Mouse (Mus musculus): ENCODE results near the gene Atp5g2. TPM values are rescaled to one million over a fixed set of nuclear protein-coding genes. Genes with fewer than 3 reads are reported as not detected.
A peak's percentile ranks its signal among the peaks of the same experiment; 100 is the strongest.

The Atp5g2 gene
- polyA plus RNA-seq, 1 experiment from 2014 or later, result 64.9 TPM

- Histone ChIP-seq H3K27me3 (ENCODE audit: control insufficient read depth, insufficient read depth, low read length) (peaks cover 8% of the 10 kb centered on the region), H3K9me3 (ENCODE audit: control insufficient read depth, low read length) (no peaks in the 10 kb centered on the region), H3K36me3 (ENCODE audit: control insufficient read depth, insufficient read depth, low read length) (no peaks in the 10 kb centered on the region), H3K4me2 (ENCODE audit: low read depth) (no peak overlapping the region), H3K27ac (ENCODE audit: low read depth, low read length) (no peak overlapping the region), H3K4me1 (ENCODE audit: control insufficient read depth, insufficient read depth, low read length) (peaks cover 5% of the 10 kb centered on the region; the same call in 1 of the 2 replicates), H3K4me3 (ENCODE audit: low read depth, low read length) (no peak overlapping the region), H3K9ac (ENCODE audit: low read length) (no peak overlapping the region)
- 83% methylated on average over 3 of the region's 3 CpGs for WGBS
- ATAC-seq (ENCODE audit: insufficient read depth, low FRiP score, low TSS enrichment), result no peak
- DNase-seq (ENCODE audit: low spot score), result no peak
Observed at GRCm38 (mm10) chr15:102702972-102703371, 30.8 kb upstream of the Atp5g2 start.

GRCm38 (mm10) chr15:102698193-102698592 lies 26.0 kb upstream of the Atp5g2 start:
- Histone ChIP-seq H3K9me3 (ENCODE audit: control insufficient read depth, low read length) (no peaks in the 10 kb centered on the region), H3K4me1 (ENCODE audit: control insufficient read depth, insufficient read depth, low read length) (peaks cover 3% of the 10 kb centered on the region), H3K4me2 (ENCODE audit: low read depth) (no peak overlapping the region), H3K36me3 (ENCODE audit: control insufficient read depth, insufficient read depth, low read length) (no peaks in the 10 kb centered on the region), H3K4me3 (ENCODE audit: low read depth, low read length) (no peak overlapping the region), H3K9ac (ENCODE audit: low read length) (no peak overlapping the region), H3K27me3 (ENCODE audit: control insufficient read depth, insufficient read depth, low read length) (peaks cover 54% of the 10 kb centered on the region), H3K27ac (ENCODE audit: low read depth, low read length) (no peak overlapping the region)
- 3% methylated on average over 11 of the region's 11 CpGs for WGBS
- no peak for ATAC-seq (ENCODE audit: insufficient read depth, low FRiP score, low TSS enrichment)
- peak; percentile 79 for DNase-seq (ENCODE audit: low spot score)

GRCm38 (mm10) chr15:102696899-102697298 lies 24.7 kb upstream of the Atp5g2 start:
- Histone ChIP-seq H3K36me3 (ENCODE audit: control insufficient read depth, insufficient read depth, low read length) (no peaks in the 10 kb centered on the region), H3K4me1 (ENCODE audit: control insufficient read depth, insufficient read depth, low read length) (peaks cover 10% of the 10 kb centered on the region), H3K4me2 (ENCODE audit: low read depth) (no peak overlapping the region), H3K9ac (ENCODE audit: low read length) (no peak overlapping the region), H3K4me3 (ENCODE audit: low read depth, low read length) (no peak overlapping the region), H3K27me3 (ENCODE audit: control insufficient read depth, insufficient read depth, low read length) (peaks cover 62% of the 10 kb centered on the region), H3K27ac (ENCODE audit: low read depth, low read length) (no peak overlapping the region), H3K9me3 (ENCODE audit: control insufficient read depth, low read length) (no peaks in the 10 kb centered on the region)
- no peak for DNase-seq (ENCODE audit: low spot score)
- WGBS, result 46% methylated on average over 3 of the region's 3 CpGs
- no peak for ATAC-seq (ENCODE audit: insufficient read depth, low FRiP score, low TSS enrichment)

GRCm38 (mm10) chr15:102693600-102693999 lies 21.4 kb upstream of the Atp5g2 start:
- H3K27me3 ChIP-seq (ENCODE audit: control insufficient read depth, insufficient read depth, low read length), result peaks cover 73% of the 10 kb centered on the region
- under 1% methylated on average over 11 of the region's 11 CpGs for WGBS
- H3K4me1 ChIP-seq (ENCODE audit: control insufficient read depth, insufficient read depth, low read length), result peaks cover 12% of the 10 kb centered on the region
- no peaks in the 10 kb centered on the region for H3K36me3 ChIP-seq (ENCODE audit: control insufficient read depth, insufficient read depth, low read length)
- DNase-seq (ENCODE audit: low spot score) (peak; percentile 41), ATAC-seq (ENCODE audit: insufficient read depth, low FRiP score, low TSS enrichment) (peak; percentile 48)
- no peaks in the 10 kb centered on the region for H3K9me3 ChIP-seq (ENCODE audit: control insufficient read depth, low read length)
- peak overlapping the region; percentile 55 for H3K4me2 ChIP-seq (ENCODE audit: low read depth)
- peak overlapping the region; percentile 36; the same call in 1 of the 2 replicates for H3K4me3 ChIP-seq (ENCODE audit: low read depth, low read length)
- no peak overlapping the region for H3K27ac ChIP-seq (ENCODE audit: low read depth, low read length)
- peak overlapping the region; percentile 4; the same call in 1 of the 2 replicates for H3K9ac ChIP-seq (ENCODE audit: low read length)

GRCm38 (mm10) chr15:102692991-102693411 lies 20.8 kb upstream of the Atp5g2 start:
- H3K36me3 ChIP-seq (ENCODE audit: control insufficient read depth, insufficient read depth, low read length), result no peaks in the 10 kb centered on the region
- no peaks in the 10 kb centered on the region for H3K9me3 ChIP-seq (ENCODE audit: control insufficient read depth, low read length)
- DNase-seq (ENCODE audit: low spot score) (peak; percentile 88), ATAC-seq (ENCODE audit: insufficient read depth, low FRiP score, low TSS enrichment) (peak; percentile 84)
- H3K4me1 ChIP-seq (ENCODE audit: control insufficient read depth, insufficient read depth, low read length), result peaks cover 12% of the 10 kb centered on the region
- H3K9ac ChIP-seq (ENCODE audit: low read length), result peak overlapping the region; percentile 44
- peak overlapping the region; percentile 55 for H3K4me2 ChIP-seq (ENCODE audit: low read depth)
- H3K4me3 ChIP-seq (ENCODE audit: low read depth, low read length), result peak overlapping the region; percentile 36
- peak overlapping the region; percentile 73 for H3K27ac ChIP-seq (ENCODE audit: low read depth, low read length)
- H3K27me3 ChIP-seq (ENCODE audit: control insufficient read depth, insufficient read depth, low read length), result peaks cover 67% of the 10 kb centered on the region
- under 1% methylated on average over 32 of the region's 32 CpGs for WGBS

GRCm38 (mm10) chr15:102692321-102692804 lies 20.2 kb upstream of the Atp5g2 start:
- no peaks in the 10 kb centered on the region for H3K9me3 ChIP-seq (ENCODE audit: control insufficient read depth, low read length)
- peak overlapping the region; percentile 31 for H3K9ac ChIP-seq (ENCODE audit: low read length)
- H3K27me3 ChIP-seq (ENCODE audit: control insufficient read depth, insufficient read depth, low read length), result peaks cover 63% of the 10 kb centered on the region
- 1% methylated on average over 26 of the region's 26 CpGs for WGBS
- peak overlapping the region; percentile 55 for H3K4me2 ChIP-seq (ENCODE audit: low read depth)
- no peak for ATAC-seq (ENCODE audit: insufficient read depth, low FRiP score, low TSS enrichment)
- peak overlapping the region; percentile 36 for H3K4me3 ChIP-seq (ENCODE audit: low read depth, low read length)
- peak overlapping the region; percentile 73 for H3K27ac ChIP-seq (ENCODE audit: low read depth, low read length)
- DNase-seq (ENCODE audit: low spot score), result peak; percentile 63
- no peaks in the 10 kb centered on the region for H3K36me3 ChIP-seq (ENCODE audit: control insufficient read depth, insufficient read depth, low read length)
- H3K4me1 ChIP-seq (ENCODE audit: control insufficient read depth, insufficient read depth, low read length), result peaks cover 12% of the 10 kb centered on the region

- WGBS, result 8% methylated on average over 4 of the region's 4 CpGs
- DNase-seq (ENCODE audit: low spot score), result no peak
Observed at GRCm38 (mm10) chr15:102685791-102686190, 13.6 kb upstream of the Atp5g2 start.

GRCm38 (mm10) chr15:102683670-102684069 lies 11.5 kb upstream of the Atp5g2 start:
- ATAC-seq (ENCODE audit: insufficient read depth, low FRiP score, low TSS enrichment), result no peak
- no peak for DNase-seq (ENCODE audit: low spot score)
- H3K9ac ChIP-seq (ENCODE audit: low read length), result no peak overlapping the region
- no peak overlapping the region for H3K4me2 ChIP-seq (ENCODE audit: low read depth)
- H3K27me3 ChIP-seq (ENCODE audit: control insufficient read depth, insufficient read depth, low read length), result no peaks in the 10 kb centered on the region
- no peaks in the 10 kb centered on the region for H3K36me3 ChIP-seq (ENCODE audit: control insufficient read depth, insufficient read depth, low read length)
- no peak overlapping the region for H3K27ac ChIP-seq (ENCODE audit: low read depth, low read length)
- H3K4me3 ChIP-seq (ENCODE audit: low read depth, low read length), result no peak overlapping the region
- H3K4me1 ChIP-seq (ENCODE audit: control insufficient read depth, insufficient read depth, low read length), result 0 out of 2 replicates have a peak, but pooled peaks cover 7% of the 10 kb centered on the region
- 18% methylated on average over 1 of the region's 1 CpGs for WGBS
- H3K9me3 ChIP-seq (ENCODE audit: control insufficient read depth, low read length), result no peaks in the 10 kb centered on the region

More at GRCm38 (mm10) chr15:102685791-102686190, 13.6 kb upstream of the Atp5g2 start:
- H3K4me2 ChIP-seq (ENCODE audit: low read depth), result no peak overlapping the region
- no peak overlapping the region for H3K9ac ChIP-seq (ENCODE audit: low read length)
- H3K9me3 ChIP-seq (ENCODE audit: control insufficient read depth, low read length), result no peaks in the 10 kb centered on the region
- H3K4me3 ChIP-seq (ENCODE audit: low read depth, low read length), result no peak overlapping the region
- no peak overlapping the region for H3K27ac ChIP-seq (ENCODE audit: low read depth, low read length)
- 0 out of 2 replicates have a peak, but pooled peaks cover 7% of the 10 kb centered on the region for H3K4me1 ChIP-seq (ENCODE audit: control insufficient read depth, insufficient read depth, low read length)
- H3K36me3 ChIP-seq (ENCODE audit: control insufficient read depth, insufficient read depth, low read length), result no peaks in the 10 kb centered on the region
- ATAC-seq (ENCODE audit: insufficient read depth, low FRiP score, low TSS enrichment), result no peak
- peaks cover 6% of the 10 kb centered on the region; the same call in 1 of the 2 replicates for H3K27me3 ChIP-seq (ENCODE audit: control insufficient read depth, insufficient read depth, low read length)

- no peak overlapping the region for H3K9ac ChIP-seq (ENCODE audit: low read length)
- no peak for ATAC-seq (ENCODE audit: insufficient read depth, low FRiP score, low TSS enrichment)
- H3K4me2 ChIP-seq (ENCODE audit: low read depth), result no peak overlapping the region
- H3K36me3 ChIP-seq (ENCODE audit: control insufficient read depth, insufficient read depth, low read length), result no peaks in the 10 kb centered on the region
- 0 out of 2 replicates have a peak, but pooled peaks cover 6% of the 10 kb centered on the region for H3K4me1 ChIP-seq (ENCODE audit: control insufficient read depth, insufficient read depth, low read length)
- H3K27ac ChIP-seq (ENCODE audit: low read depth, low read length), result no peak overlapping the region
- H3K9me3 ChIP-seq (ENCODE audit: control insufficient read depth, low read length), result no peaks in the 10 kb centered on the region
- no peak for DNase-seq (ENCODE audit: low spot score)
- H3K27me3 ChIP-seq (ENCODE audit: control insufficient read depth, insufficient read depth, low read length), result no peaks in the 10 kb centered on the region
- WGBS, result 93% methylated on average over 2 of the region's 2 CpGs
- no peak overlapping the region for H3K4me3 ChIP-seq (ENCODE audit: low read depth, low read length)
Observed at GRCm38 (mm10) chr15:102676345-102676744, 4.2 kb upstream of the Atp5g2 start.

Measured in neural tube, embryonic 11.5 days (tissue).